ENCODE assay signal across 12 mouse cellular contexts in genomic region chr14:88595376-88595775, GRCm38 (mm10).
"Had no signal": no experiment of that assay in that cellular context is flagged by ENCODE, and none has a peak within 500 bp of the region (broad histone marks: within the 10 kb centered on the region; RNA-seq: fewer than 3 reads in every experiment).

No protein-coding gene starts in this region.

- DNase-seq: retina, postnatal 1 day; right cerebral cortex, adult 18-20 months; right cerebral cortex, postnatal 14 days; right cerebral cortex, postnatal 25 days; right cerebral cortex, postnatal 4 days; spleen, adult 18-20 months; thymus, adult 18-20 months; thymus, adult 2 months; thymus, postnatal 14 days; thymus, postnatal 25 days; thymus, postnatal 36 days; thymus, postnatal 4 days had no signal
